Mouse (Mus musculus) intestine, postnatal 0 days (tissue): ENCODE data around the gene Hbb-bs. TPM values are rescaled to one million over a fixed set of nuclear protein-coding genes. Genes with fewer than 3 reads are reported as not detected.

Source experiments
- ATAC-seq: fragments of 200-750 bp; cut with Nextera tagmentation; 2 replicates; pipeline ENCODE4 v1.8.0; 2017; ENCODE audit warnings: mild to moderate bottlenecking, moderate TSS enrichment, moderate library complexity
- H3K27ac ChIP-seq: fragments of 300-500 bp; sonication (generic); 2 replicates; pipeline ENCODE4 v1.5.1; 2014; ENCODE audit warnings: mild to moderate bottlenecking, low read depth, low read length, moderate library complexity
- H3K27me3 ChIP-seq: fragments of 300-500 bp; sonication (generic); replicated peaks from 2 replicates; pipeline ENCODE4 v1.6.1; 2014; ENCODE audit warnings: low read length, mixed read lengths; ENCODE audit not compliant: control insufficient read depth, insufficient read depth
- H3K36me3 ChIP-seq: fragments of 300-500 bp; sonication (generic); 2 replicates; pipeline ENCODE4 v1.6.1; 2014; ENCODE audit warnings: mild to moderate bottlenecking, moderate library complexity; ENCODE audit not compliant: control insufficient read depth, insufficient read depth
- H3K4me1 ChIP-seq: fragments of 300-500 bp; sonication (generic); replicated peaks from 2 replicates; pipeline ENCODE4 v1.6.1; 2014; ENCODE audit warnings: antibody characterized with exemption, low read length, mixed read lengths; ENCODE audit not compliant: control insufficient read depth, insufficient read depth
- H3K4me2 ChIP-seq: fragments of 300-500 bp; sonication (generic); replicated peaks from 2 replicates; pipeline ENCODE4 v1.6.1; 2014; ENCODE audit warnings: low read depth, mild to moderate bottlenecking, moderate library complexity
- H3K4me3 ChIP-seq: fragments of 300-500 bp; sonication (generic); 2 replicates; pipeline ENCODE4 v1.5.1; 2014; ENCODE audit warnings: low read depth, low read length
- H3K9ac ChIP-seq: fragments of 300-500 bp; sonication (generic); 2 replicates; pipeline ENCODE4 v1.6.1; 2014; ENCODE audit warnings: mild to moderate bottlenecking, low read depth, low read length
- H3K9me3 ChIP-seq: fragments of 300-500 bp; sonication (generic); 2 replicates; pipeline ENCODE4 v1.6.1; 2016; ENCODE audit warnings: mixed run types; ENCODE audit not compliant: control insufficient read depth
- CTCF ChIP-seq: sonication (generic); IDR thresholded peaks from 2 replicates; pipeline ENCODE4 v1.5.1; 2016; ENCODE audit warnings: low read depth, mild to moderate bottlenecking, control low read depth, antibody characterized with exemption, moderate library complexity
- WGBS: fragments of 180-500 bp; shearing (Covaris S2); extraction: QIAGEN DNeasy Blood & Tissue Kit; methylation state at CpG from one replicate; pipeline ENCODE4 v1.1.7; 2014; 5-methylcytosine and 5-hydroxymethylcytosine counted together
- polyA plus RNA-seq: library from polyadenylated mRNA; unstranded; fragments of >200 nt; fragmentation: Nextera tagmentation; extraction: Ambion mirVana; gene quantifications from 2 replicates; pipeline ENCODE4 v1.2.1, GENCODE M21; 2015

Hbb-bs gene
- polyA plus RNA-seq: 726 and 1,073 TPM in 2 replicates

DNA sequence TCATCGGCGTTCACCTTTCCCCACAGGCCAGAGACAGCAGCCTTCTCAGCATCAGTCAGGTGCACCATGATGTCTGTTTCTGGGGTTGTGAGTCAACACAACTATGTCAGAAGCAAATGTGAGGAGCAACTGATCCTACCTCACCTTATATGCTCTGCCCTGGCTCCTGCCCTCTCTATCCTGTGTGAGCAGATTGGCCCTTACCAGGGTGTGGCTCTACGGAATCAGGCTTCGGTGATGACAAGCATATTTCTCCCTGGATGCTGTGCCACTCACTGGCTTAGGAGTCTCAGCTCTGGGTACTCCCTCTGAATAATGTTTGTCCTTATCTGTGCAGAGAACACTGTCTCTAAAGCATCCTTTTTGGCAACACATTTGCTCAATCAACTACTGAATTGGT is at the start of gene Hbb-bs:
Gene Hbb-bs (minus strand): TSS at position 289 of the 400 bp plus-strand sequence.
- TF ChIP-seq CTCF: no peak
- 92% methylated on average over 4 of the region's 4 CpGs for WGBS

DNA sequence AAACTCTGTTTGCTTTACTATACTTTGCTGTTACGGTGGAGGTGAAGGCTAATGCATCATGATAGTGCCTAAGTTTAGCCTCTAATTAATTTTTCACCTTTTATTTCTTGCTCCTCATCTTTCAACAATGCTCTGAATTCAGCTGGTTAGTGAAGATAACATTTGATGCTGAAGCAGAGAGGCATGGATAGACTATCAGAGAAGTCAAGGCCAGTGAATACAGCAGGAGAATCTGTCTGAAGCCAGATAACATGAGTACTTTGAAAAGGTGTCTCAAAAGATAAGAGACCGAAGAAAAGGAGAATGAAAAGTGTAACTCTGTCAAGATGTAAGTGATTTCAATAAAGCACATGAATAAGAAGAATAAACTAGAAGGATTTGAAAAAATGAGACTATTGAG is 49.2 kb upstream of the Hbb-bs start:
- Histone ChIP-seq H3K27me3 (no peaks in the 10 kb centered on the region), H3K4me3 (no peak overlapping the region), H3K4me2 (no peak overlapping the region), H3K9ac (no peak overlapping the region), H3K4me1 (no peaks in the 10 kb centered on the region), H3K36me3 (no peaks in the 10 kb centered on the region), H3K27ac (no peak overlapping the region), H3K9me3 (no peaks in the 10 kb centered on the region)
- no peak for TF ChIP-seq CTCF
- no peak for ATAC-seq
- WGBS: 72% methylated on average over 2 of the region's 2 CpGs

More for the DNA sequence above, at the start of gene Hbb-bs:
- Histone ChIP-seq H3K9me3 (no peaks in the 10 kb centered on the region), H3K4me1 (no peaks in the 10 kb centered on the region), H3K27me3 (no peaks in the 10 kb centered on the region), H3K27ac (no peak within 1 kb of the TSS), H3K36me3 (no peaks in the 10 kb centered on the region), H3K4me3 (no peak within 1 kb of the TSS), H3K9ac (no peak within 1 kb of the TSS), H3K4me2 (no peak within 1 kb of the TSS)
- ATAC-seq: peak; percentile 38; the same call in 1 of the 2 replicates

DNA sequence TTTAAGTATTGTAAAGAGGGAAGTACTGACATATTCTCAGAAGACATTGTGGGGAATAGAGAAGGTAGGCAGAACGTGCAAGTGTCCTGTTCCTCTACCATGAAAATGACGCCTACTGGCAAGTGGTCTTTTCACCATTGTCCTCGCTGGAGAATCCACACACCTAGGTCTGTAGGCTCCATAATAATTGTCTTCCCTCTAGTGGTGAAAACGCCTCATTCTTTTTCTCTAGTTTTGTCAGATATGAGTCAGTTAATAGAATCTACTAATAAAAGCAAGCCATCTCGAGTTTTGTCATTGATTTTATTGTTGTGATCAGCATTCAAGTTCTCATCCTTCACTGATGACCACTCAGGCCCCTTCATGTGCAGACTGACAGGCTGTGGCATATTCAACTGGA is 46.6 kb upstream of the Hbb-bs start:
- ATAC-seq: no peak
- no peaks in the 10 kb centered on the region for H3K4me1 ChIP-seq

DNA sequence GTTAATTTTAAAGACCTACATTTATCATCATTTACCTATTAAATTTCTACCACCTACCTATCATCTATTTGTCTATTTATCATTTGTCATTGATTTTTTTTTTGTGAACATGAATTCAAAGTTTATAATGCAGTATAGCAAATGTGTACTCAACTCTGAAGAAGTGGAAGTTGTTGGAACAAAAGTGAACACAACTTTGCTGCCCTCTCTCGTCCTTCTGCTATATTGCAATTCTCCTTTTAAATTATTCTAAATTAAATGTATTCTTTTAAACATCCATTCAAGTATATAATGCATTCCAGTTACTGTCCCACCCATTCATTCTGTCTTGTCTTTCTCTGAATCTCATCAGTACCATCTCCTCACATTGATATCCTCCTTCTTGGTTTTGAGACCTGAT is 45.2 kb upstream of the Hbb-bs start:
- H3K27me3 ChIP-seq: no peaks in the 10 kb centered on the region
- no peaks in the 10 kb centered on the region for H3K4me1 ChIP-seq
- no peaks in the 10 kb centered on the region for H3K36me3 ChIP-seq
- H3K4me3 ChIP-seq: no peak overlapping the region
- ATAC-seq: no peak
- WGBS: 2% methylated on average over 1 of the region's 1 CpGs
- no peaks in the 10 kb centered on the region for H3K9me3 ChIP-seq
- no peak overlapping the region for H3K9ac ChIP-seq
- H3K4me2 ChIP-seq: no peak overlapping the region
- H3K27ac ChIP-seq: no peak overlapping the region
- peak; percentile 63 for TF ChIP-seq CTCF

More for the DNA sequence above, 46.6 kb upstream of the Hbb-bs start:
- Histone ChIP-seq H3K9ac (no peak overlapping the region), H3K4me2 (no peak overlapping the region), H3K9me3 (no peaks in the 10 kb centered on the region), H3K4me3 (no peak overlapping the region), H3K27me3 (no peaks in the 10 kb centered on the region), H3K36me3 (no peaks in the 10 kb centered on the region), H3K27ac (no peak overlapping the region)
- 45% methylated on average over 5 of the region's 5 CpGs for WGBS
- peak; percentile 30 for TF ChIP-seq CTCF

DNA sequence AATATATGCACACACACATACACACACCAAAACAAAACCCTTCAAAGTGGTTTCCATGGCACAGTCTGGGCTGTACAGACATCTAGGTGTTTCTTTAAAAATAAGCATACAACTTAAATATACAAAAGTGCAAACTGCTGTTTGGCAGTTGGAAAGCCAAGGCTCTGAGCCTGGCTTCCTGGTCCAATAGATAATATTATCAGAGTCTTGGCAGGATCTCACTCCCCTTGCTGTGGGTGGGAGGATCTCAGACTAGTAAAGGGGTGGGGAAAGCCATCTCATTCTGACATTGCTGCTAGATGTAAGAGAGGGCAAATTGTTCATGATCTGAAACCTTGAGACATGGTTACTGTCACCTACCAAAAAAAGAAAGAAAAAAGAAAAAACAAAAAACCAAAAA is 42.8 kb upstream of the Hbb-bs start:
- Histone ChIP-seq H3K9ac (no peak overlapping the region), H3K4me3 (no peak overlapping the region), H3K36me3 (no peaks in the 10 kb centered on the region), H3K9me3 (no peaks in the 10 kb centered on the region), H3K4me2 (no peak overlapping the region), H3K27ac (no peak overlapping the region), H3K27me3 (no peaks in the 10 kb centered on the region), H3K4me1 (no peaks in the 10 kb centered on the region)
- ATAC-seq: no peak
- no peak for TF ChIP-seq CTCF

DNA sequence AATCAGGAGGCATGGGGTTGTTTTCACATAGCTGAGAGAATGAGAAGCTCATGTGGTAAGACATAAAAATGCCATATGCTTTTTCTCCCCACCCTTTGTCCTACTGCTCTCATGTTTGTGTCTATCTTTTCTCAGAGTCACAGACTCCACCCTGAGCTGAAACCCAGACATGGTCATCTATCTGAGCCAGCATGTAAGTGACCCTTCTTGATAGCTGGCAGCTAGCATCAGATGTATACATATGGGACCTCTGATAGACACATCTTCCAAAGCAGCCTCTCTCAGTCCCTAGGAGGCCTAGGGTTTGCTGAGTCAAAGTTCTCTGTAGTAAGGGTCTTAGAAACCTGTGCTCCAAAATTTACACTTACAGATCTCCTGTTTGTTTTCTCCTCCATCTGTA is 37.8 kb upstream of the Hbb-bs start:
- Histone ChIP-seq H3K9me3 (no peaks in the 10 kb centered on the region), H3K36me3 (no peaks in the 10 kb centered on the region), H3K4me2 (no peak overlapping the region), H3K4me3 (no peak overlapping the region), H3K27ac (no peak overlapping the region), H3K4me1 (no peaks in the 10 kb centered on the region), H3K27me3 (no peaks in the 10 kb centered on the region), H3K9ac (no peak overlapping the region)
- no peak for ATAC-seq
- no peak for TF ChIP-seq CTCF

DNA sequence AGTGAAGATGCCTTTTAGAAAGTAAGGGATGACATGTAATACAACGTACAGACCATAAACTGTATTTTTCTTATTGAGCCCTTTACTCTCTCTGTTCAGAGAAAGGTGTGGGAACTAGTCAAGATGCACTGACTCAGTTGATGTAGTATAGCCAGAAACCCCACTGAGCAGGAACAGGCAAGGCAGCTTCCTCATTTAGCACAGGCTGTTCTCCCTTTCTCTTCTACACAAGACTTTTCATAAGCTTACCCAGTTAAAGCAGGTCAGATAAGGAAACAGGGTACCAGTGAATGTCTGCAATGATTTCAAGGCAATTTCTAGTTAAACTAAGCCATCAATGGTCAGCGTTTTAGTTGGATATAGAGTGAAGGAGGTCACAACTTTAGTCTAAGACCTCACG is 33.6 kb upstream of the Hbb-bs start:
- Histone ChIP-seq H3K4me2 (no peak overlapping the region), H3K27me3 (no peaks in the 10 kb centered on the region), H3K27ac (no peak overlapping the region), H3K4me3 (no peak overlapping the region), H3K36me3 (no peaks in the 10 kb centered on the region), H3K9me3 (no peaks in the 10 kb centered on the region), H3K4me1 (no peaks in the 10 kb centered on the region), H3K9ac (no peak overlapping the region)
- no peak for ATAC-seq
- no peak for TF ChIP-seq CTCF
- 83% methylated on average over 3 of the region's 3 CpGs for WGBS
